Mouse (Mus musculus) bone marrow, adult 2 months (tissue): ENCODE data around the gene Ear6.
"Not testable (repeated sequence)": the region's sequence is repeated elsewhere in the genome, so short reads cannot be mapped to it uniquely, and the experiment has no call there.

Experiments used
- CTCF ChIP-seq: fragments of 200-500 bp; IDR thresholded peaks from 2 replicates; pipeline ENCODE4 v1.5.1; 2011; ENCODE audit warnings: low read length, control low read depth; ENCODE audit not compliant: control insufficient read depth, insufficient read depth
- POLR2A ChIP-seq: fragments of 200-500 bp; IDR thresholded peaks from 2 replicates; pipeline ENCODE4 v1.6.1; 2011; ENCODE audit warnings: low read depth, mild to moderate bottlenecking, control low read depth, low read length, borderline replicate concordance; ENCODE audit not compliant: control insufficient read depth

DNA sequence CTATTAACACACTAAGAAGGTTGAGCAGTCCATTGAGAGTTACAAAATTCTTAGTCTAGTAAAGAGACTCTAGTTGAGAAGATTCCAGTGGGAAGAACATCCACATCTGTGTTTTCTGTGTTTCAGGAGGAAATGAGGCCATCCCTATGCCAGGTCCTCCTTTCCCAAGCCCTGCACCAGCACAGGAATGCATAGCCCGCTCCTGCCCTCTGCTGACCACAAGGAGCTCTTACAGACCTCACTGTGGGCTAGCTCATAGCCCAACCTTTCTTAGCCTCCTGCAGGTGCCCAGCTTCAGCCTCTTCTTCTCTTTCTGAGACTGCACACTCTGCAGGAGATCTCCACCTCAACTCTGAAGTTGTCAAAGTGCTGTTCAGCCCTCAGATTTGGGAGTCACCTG lies 10.1 kb downstream of the Ear6 start:
- TF ChIP-seq POLR2A, result not testable (repeated sequence)
- TF ChIP-seq CTCF, result peak; percentile 25; the same call in 1 of the 2 replicates
